Mouse (Mus musculus): ENCODE results near the gene Mast4. TPM values are rescaled to one million over a fixed set of nuclear protein-coding genes. Genes with fewer than 3 reads are reported as not detected.

Gene Mast4
- polyA plus RNA-seq, 1 experiment from 2014 or later, result 36.9 TPM

DNA sequence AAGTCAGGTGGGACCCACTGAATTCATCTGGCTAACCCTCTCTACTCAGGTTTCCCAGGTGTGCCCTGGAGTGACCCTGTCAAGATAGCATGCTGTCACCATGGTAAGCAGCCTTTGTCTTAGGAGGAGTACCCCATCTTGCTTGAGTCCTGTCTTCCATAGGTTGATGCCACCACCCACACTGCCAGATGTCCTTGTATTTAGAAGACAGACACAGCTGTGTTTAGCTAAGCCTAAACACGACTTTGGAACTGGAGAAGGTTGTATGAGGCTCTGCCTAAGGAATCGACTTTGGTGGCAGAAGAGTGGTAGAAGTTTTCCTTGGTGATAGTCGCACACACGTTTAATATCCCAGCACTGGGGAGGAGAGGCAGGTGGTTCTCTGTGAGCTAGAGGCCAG lies 496.9 kb downstream of the Mast4 start:
- Histone ChIP-seq H3K4me1 (ENCODE audit: control insufficient read depth, insufficient read depth, low read length) (peaks cover 13% of the 10 kb centered on the region), H3K4me2 (ENCODE audit: low read depth, low read length) (no peak overlapping the region), H3K36me3 (ENCODE audit: control insufficient read depth, insufficient read depth) (no peaks in the 10 kb centered on the region), H3K9ac (ENCODE audit: low read length) (no peak overlapping the region), H3K4me3 (ENCODE audit: low read length) (no peak overlapping the region), H3K27me3 (ENCODE audit: control insufficient read depth, insufficient read depth, low read length) (no peaks in the 10 kb centered on the region), H3K9me3 (replicated peaks; ENCODE audit: control insufficient read depth, low read length) (no peaks in the 10 kb centered on the region), H3K27ac (ENCODE audit: low read length) (no peak overlapping the region)
- 76% methylated on average over 4 of the region's 4 CpGs for WGBS
- ATAC-seq (replicated peaks; ENCODE audit: extremely low read depth, insufficient read depth, low FRiP score), result no peak

DNA sequence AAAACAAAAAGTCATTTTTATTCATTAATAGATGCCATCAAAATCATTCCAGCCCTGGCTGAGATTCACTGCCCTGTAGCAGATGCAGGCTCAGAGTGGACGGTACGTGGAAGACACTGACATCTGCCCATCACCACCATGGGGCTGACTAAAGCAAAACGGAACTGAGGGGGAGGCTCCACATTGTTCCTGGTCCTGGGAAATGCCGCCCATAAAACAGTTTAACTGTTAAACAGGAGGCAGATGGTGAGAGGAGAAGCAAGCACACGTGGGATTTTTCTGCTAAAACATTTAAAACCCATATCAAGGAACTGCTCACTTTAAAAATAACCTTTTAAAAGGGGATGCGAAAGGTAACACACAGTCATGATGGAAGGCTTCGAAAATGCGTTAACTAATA lies 499.0 kb downstream of the Mast4 start:
- Histone ChIP-seq H3K4me2 (ENCODE audit: low read depth, low read length) (no peak overlapping the region), H3K36me3 (ENCODE audit: control insufficient read depth, insufficient read depth) (no peaks in the 10 kb centered on the region), H3K9me3 (replicated peaks; ENCODE audit: control insufficient read depth, low read length) (no peaks in the 10 kb centered on the region), H3K9ac (ENCODE audit: low read length) (no peak overlapping the region), H3K27me3 (ENCODE audit: control insufficient read depth, insufficient read depth, low read length) (no peaks in the 10 kb centered on the region), H3K4me3 (ENCODE audit: low read length) (no peak overlapping the region), H3K4me1 (ENCODE audit: control insufficient read depth, insufficient read depth, low read length) (0 out of 2 replicates have a peak, but pooled peaks cover 4% of the 10 kb centered on the region), H3K27ac (ENCODE audit: low read length) (no peak overlapping the region)
- no peak for ATAC-seq (replicated peaks; ENCODE audit: extremely low read depth, insufficient read depth, low FRiP score)
- WGBS, result 75% methylated on average over 8 of the region's 8 CpGs

DNA sequence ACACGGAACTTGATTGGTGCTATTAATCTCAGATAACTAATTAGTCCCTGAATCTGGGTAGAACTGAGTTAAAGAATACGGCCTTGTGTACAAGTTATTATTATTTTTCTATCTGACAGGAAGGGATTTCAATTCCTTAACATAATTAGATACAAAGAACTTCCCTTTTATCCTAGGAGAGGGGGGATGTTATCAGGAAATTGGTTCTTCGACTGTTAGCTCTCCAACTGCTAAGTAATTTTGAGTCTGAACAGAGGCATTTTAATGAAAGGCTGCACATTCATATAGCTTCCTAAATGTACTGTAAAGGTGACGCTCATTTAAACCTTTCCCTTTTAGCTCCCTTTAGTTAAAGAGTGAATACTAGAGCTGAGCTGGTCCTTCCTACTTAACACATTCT lies 516.0 kb downstream of the Mast4 start:
- no peaks in the 10 kb centered on the region for H3K27me3 ChIP-seq (ENCODE audit: control insufficient read depth, insufficient read depth, low read length)
- H3K4me3 ChIP-seq (ENCODE audit: low read length), result no peak overlapping the region
- H3K9ac ChIP-seq (ENCODE audit: low read length), result no peak overlapping the region
- no peak overlapping the region for H3K27ac ChIP-seq (ENCODE audit: low read length)
- ATAC-seq (replicated peaks; ENCODE audit: extremely low read depth, insufficient read depth, low FRiP score), result no peak
- no peak overlapping the region for H3K4me2 ChIP-seq (ENCODE audit: low read depth, low read length)
- no peaks in the 10 kb centered on the region for H3K9me3 ChIP-seq (replicated peaks; ENCODE audit: control insufficient read depth, low read length)
- 69% methylated on average over 4 of the region's 4 CpGs for WGBS
- H3K36me3 ChIP-seq (ENCODE audit: control insufficient read depth, insufficient read depth), result no peaks in the 10 kb centered on the region; the same call in 1 of the 2 replicates
- no peaks in the 10 kb centered on the region for H3K4me1 ChIP-seq (ENCODE audit: control insufficient read depth, insufficient read depth, low read length)

DNA sequence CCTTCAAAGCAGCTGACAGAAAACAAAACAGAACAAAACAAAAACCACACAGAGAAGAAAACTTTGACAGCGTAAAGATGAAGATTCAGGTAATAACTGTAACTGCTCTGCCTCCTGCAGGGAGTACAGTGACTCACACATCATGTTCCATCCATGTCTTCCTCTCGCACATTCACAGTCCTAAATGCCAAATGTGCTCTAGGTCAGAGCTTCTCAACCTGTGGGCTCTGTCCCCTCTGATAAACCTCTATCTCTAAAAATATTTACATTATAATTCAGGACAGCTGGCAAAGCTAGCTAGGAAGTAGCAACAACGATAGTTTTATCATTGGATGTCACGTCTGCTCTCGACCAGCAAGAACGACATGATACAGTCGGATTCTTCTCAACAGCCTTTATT lies 517.6 kb downstream of the Mast4 start:
- Histone ChIP-seq H3K9me3 (replicated peaks; ENCODE audit: control insufficient read depth, low read length) (no peaks in the 10 kb centered on the region), H3K27me3 (ENCODE audit: control insufficient read depth, insufficient read depth, low read length) (no peaks in the 10 kb centered on the region), H3K27ac (ENCODE audit: low read length) (no peak overlapping the region), H3K36me3 (ENCODE audit: control insufficient read depth, insufficient read depth) (no peaks in the 10 kb centered on the region; the same call in 1 of the 2 replicates), H3K4me3 (ENCODE audit: low read length) (no peak overlapping the region), H3K9ac (ENCODE audit: low read length) (no peak overlapping the region), H3K4me1 (ENCODE audit: control insufficient read depth, insufficient read depth, low read length) (peaks cover 3% of the 10 kb centered on the region), H3K4me2 (ENCODE audit: low read depth, low read length) (no peak overlapping the region)
- WGBS, result 75% methylated on average over 7 of the region's 7 CpGs
- no peak for ATAC-seq (replicated peaks; ENCODE audit: extremely low read depth, insufficient read depth, low FRiP score)

DNA sequence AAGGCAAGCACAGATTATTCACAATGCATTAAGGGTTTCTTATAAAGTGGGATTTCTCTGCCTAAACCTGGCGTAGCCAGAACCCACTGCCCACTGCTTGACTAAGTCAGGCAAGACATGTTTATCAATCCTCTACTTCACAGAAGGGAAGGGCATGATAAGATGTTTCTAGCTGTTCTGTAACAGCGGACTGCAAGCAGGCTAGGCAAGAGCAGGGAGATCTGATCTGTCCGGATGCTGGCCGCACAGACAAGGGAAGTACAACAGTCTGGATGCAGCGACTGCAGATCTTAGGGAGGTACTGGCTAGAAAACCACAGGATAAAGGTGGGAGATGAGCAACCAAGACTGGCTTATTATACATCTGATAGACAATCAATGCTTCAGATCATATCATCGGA lies 519.1 kb downstream of the Mast4 start:
- Histone ChIP-seq H3K4me3 (ENCODE audit: low read length) (no peak overlapping the region), H3K4me1 (ENCODE audit: control insufficient read depth, insufficient read depth, low read length) (peaks cover 14% of the 10 kb centered on the region), H3K27me3 (ENCODE audit: control insufficient read depth, insufficient read depth, low read length) (no peaks in the 10 kb centered on the region), H3K27ac (ENCODE audit: low read length) (no peak overlapping the region), H3K9ac (ENCODE audit: low read length) (no peak overlapping the region), H3K4me2 (ENCODE audit: low read depth, low read length) (no peak overlapping the region), H3K36me3 (ENCODE audit: control insufficient read depth, insufficient read depth) (no peaks in the 10 kb centered on the region), H3K9me3 (replicated peaks; ENCODE audit: control insufficient read depth, low read length) (no peaks in the 10 kb centered on the region)
- 80% methylated on average over 6 of the region's 6 CpGs for WGBS
- ATAC-seq (replicated peaks; ENCODE audit: extremely low read depth, insufficient read depth, low FRiP score), result no peak

DNA sequence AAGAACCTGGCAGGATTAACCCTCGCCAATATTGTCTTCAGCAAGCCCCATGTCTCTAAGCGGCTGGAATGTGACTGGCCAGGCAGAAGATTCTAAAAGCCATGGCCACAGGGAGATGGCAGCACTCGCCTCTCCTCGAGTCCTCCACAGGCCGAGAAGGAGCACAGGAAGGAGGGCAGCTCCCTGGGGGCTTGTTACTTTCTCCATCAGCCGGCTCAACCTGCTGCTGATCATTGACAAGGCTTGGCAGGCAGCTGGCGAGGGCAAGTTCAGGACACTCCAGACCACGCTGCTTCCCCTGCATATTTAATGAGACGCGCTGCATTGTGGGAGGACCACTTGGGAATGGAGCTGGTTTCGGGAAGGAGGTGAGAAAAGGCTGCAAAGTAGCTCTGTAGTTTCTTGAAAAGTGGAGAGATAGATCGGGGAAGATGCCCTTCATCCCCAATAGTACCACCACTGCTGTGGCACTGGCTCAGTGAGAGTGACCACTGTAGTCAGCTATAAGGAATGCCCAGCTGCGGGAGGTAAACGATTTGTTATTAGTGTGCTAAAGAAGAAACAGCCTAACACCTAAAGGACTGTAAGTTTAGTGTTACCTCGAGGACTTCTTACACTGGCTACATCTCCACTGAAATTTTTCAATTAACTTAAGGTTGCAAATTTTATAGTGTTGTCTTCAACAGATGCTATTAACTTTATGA lies 523.0 kb downstream of the Mast4 start:
- peaks cover 14% of the 10 kb centered on the region for H3K4me1 ChIP-seq (ENCODE audit: control insufficient read depth, insufficient read depth, low read length)
- H3K27me3 ChIP-seq (ENCODE audit: control insufficient read depth, insufficient read depth, low read length), result no peaks in the 10 kb centered on the region
- H3K9ac ChIP-seq (ENCODE audit: low read length), result peak overlapping the region; percentile 67
- peak overlapping the region; percentile 64 for H3K4me2 ChIP-seq (ENCODE audit: low read depth, low read length)
- 12% methylated on average over 15 of the region's 15 CpGs for whole genome bisulfite sequencing
- H3K36me3 ChIP-seq (ENCODE audit: control insufficient read depth, insufficient read depth), result peaks cover 5% of the 10 kb centered on the region; the same call in 1 of the 2 replicates
- H3K4me3 ChIP-seq (ENCODE audit: low read length), result peak overlapping the region; percentile 37
- no peak for ATAC-seq (replicated peaks; ENCODE audit: extremely low read depth, insufficient read depth, low FRiP score)
- no peaks in the 10 kb centered on the region for H3K9me3 ChIP-seq (replicated peaks; ENCODE audit: control insufficient read depth, low read length)
- H3K27ac ChIP-seq (ENCODE audit: low read length), result peak overlapping the region; percentile 50; the same call in 1 of the 2 replicates

DNA sequence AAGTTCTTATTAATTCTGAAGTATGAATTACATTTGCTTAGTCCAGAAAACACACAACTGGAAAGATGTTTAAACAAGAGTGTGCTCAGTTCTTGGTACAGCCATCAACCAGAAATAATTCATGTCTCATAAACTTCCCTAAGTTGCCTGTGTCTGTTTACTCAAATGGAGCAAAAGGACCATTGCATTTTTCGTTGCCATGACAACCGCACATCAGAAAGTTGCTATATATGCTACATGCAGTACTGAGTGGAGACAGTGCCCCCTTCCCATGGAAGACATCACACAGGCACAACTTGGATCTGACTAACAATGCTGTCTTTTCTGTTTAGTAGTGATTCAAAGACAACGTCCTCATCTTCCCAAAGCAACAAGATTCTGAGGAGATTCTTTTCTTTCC lies 527.6 kb downstream of the Mast4 start:
- Histone ChIP-seq H3K9me3 (replicated peaks; ENCODE audit: control insufficient read depth, low read length) (no peaks in the 10 kb centered on the region), H3K36me3 (ENCODE audit: control insufficient read depth, insufficient read depth) (peaks cover 19% of the 10 kb centered on the region), H3K4me3 (ENCODE audit: low read length) (no peak overlapping the region), H3K4me2 (ENCODE audit: low read depth, low read length) (no peak overlapping the region), H3K27me3 (ENCODE audit: control insufficient read depth, insufficient read depth, low read length) (no peaks in the 10 kb centered on the region), H3K9ac (ENCODE audit: low read length) (no peak overlapping the region), H3K27ac (ENCODE audit: low read length) (no peak overlapping the region), H3K4me1 (ENCODE audit: control insufficient read depth, insufficient read depth, low read length) (peaks cover 11% of the 10 kb centered on the region)
- 89% methylated on average over 3 of the region's 3 CpGs for WGBS
- ATAC-seq (replicated peaks; ENCODE audit: extremely low read depth, insufficient read depth, low FRiP score), result no peak

DNA sequence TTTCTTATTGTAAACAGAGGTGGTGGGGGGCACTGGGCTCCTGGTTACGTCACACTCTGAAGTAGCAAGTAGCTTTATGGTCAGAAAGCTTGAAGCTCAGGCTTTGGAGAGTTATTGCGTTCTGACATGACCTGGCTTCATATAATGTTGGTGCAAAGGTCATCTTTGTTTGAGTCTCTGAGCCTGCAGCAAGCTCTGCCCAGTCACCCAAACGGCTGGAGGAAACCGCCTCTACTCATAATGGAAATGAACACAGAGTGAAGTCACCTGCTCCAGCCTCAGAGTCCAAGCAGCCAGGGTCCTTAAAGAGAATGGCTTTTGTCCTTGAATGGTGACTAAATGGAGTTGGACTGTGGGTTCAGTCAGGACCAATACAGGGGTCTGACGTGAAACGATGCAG lies 529.1 kb downstream of the Mast4 start:
- WGBS, result 82% methylated on average over 6 of the region's 6 CpGs
- no peak overlapping the region for H3K4me3 ChIP-seq (ENCODE audit: low read length)
- no peak overlapping the region for H3K27ac ChIP-seq (ENCODE audit: low read length)
- no peaks in the 10 kb centered on the region for H3K9me3 ChIP-seq (replicated peaks; ENCODE audit: control insufficient read depth, low read length)
- no peak overlapping the region for H3K4me2 ChIP-seq (ENCODE audit: low read depth, low read length)
- H3K9ac ChIP-seq (ENCODE audit: low read length), result no peak overlapping the region
- ATAC-seq (replicated peaks; ENCODE audit: extremely low read depth, insufficient read depth, low FRiP score), result no peak
- no peaks in the 10 kb centered on the region for H3K27me3 ChIP-seq (ENCODE audit: control insufficient read depth, insufficient read depth, low read length)
- H3K4me1 ChIP-seq (ENCODE audit: control insufficient read depth, insufficient read depth, low read length), result no peaks in the 10 kb centered on the region
- H3K36me3 ChIP-seq (ENCODE audit: control insufficient read depth, insufficient read depth), result peaks cover 19% of the 10 kb centered on the region

DNA sequence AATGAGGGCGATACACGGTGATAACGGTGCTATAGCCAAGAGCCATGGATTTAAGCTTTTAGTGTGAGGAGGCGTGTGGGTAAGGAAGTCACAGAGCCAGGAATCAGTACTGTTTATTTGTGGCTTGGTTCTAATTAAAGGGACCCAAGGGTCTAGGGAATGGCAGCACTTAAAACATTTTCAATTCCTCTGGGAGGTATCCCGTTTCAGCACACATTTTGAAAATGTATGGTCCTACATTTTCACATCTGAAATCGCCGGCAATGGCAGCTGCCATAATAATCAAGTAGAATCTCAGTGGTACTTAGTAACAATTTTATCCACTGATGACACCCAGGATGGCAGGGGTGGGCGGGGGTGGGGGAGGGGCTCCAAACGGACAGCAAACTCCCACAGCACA lies 531.1 kb downstream of the Mast4 start:
- ATAC-seq (replicated peaks; ENCODE audit: extremely low read depth, insufficient read depth, low FRiP score), result no peak
- H3K9ac ChIP-seq (ENCODE audit: low read length), result no peak overlapping the region
- H3K4me3 ChIP-seq (ENCODE audit: low read length), result no peak overlapping the region
- peaks cover 14% of the 10 kb centered on the region for H3K36me3 ChIP-seq (ENCODE audit: control insufficient read depth, insufficient read depth)
- H3K27me3 ChIP-seq (ENCODE audit: control insufficient read depth, insufficient read depth, low read length), result no peaks in the 10 kb centered on the region
- H3K9me3 ChIP-seq (replicated peaks; ENCODE audit: control insufficient read depth, low read length), result no peaks in the 10 kb centered on the region
- no peaks in the 10 kb centered on the region for H3K4me1 ChIP-seq (ENCODE audit: control insufficient read depth, insufficient read depth, low read length)
- H3K4me2 ChIP-seq (ENCODE audit: low read depth, low read length), result no peak overlapping the region
- H3K27ac ChIP-seq (ENCODE audit: low read length), result no peak overlapping the region
- WGBS, result 84% methylated on average over 9 of the region's 9 CpGs

Measured in heart, embryonic 16.5 days (tissue).